Mouse (Mus musculus): ENCODE measurements at regions not wholly inside any gene's neighbourhood (a gene's known extent, or its start where the extent isn't known, plus 50 kb on each side); places are given as distances from the start of the nearest gene placed in this dataset.

DNA sequence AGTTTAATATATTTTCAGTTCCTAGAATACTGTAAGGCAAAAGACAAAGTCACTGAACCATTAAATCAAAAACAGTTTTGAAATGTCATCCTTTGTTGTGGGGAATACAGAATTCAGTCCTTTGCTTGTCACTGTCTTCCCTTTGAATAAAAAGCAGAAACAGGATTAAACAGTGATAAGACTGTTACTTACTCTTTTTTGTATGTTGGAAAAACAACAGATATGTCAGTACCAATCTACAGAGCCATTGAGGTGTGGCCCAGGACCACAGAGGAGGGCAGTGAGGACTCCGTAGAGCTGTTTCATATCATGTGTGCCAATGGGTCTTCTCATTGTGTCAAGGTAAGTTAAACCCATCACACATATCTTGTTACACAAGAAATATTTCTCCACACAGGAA, 55.6 kb upstream of the Mbnl1 start:
- DNase-seq: no peak

DNA sequence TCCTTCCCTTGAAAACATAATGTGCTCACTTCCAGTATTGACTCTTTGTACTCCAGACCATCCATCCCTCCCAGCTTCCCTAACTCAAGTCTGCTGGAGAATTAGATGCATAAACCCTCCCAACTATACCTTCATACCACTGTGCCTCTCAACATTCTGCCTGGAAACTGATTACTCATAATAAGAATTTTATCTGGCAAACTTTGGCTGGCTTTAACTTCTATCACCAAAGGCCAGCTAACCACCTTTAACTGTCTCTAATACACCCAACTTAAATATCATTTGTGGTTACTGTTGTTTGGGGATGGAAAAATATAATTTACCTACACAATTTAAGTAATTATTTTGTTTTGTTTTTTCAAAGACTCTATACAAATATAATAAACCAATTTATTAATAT, 54.0 kb upstream of the Mbnl1 start:
- no peak for DNase-seq

DNA sequence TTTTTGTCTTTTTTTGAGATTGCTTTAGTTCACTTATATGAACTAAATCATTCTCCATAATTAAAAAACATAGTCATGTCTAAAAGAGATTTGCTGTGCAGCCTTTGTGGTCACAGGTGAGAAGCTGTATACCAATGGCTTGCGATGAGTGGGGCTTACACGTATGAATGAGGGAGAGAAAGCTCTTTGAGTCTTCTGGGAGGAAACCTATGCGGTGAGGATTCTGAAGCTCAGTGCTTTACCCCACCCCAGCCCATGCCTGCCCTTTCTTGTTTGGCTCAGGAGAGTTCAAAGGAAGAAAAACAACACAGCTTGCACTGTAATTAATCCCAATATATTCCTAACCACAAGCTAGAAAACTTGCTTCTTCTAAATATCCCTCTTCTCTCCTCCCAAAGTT, 53.4 kb upstream of the Mbnl1 start:
- DNase-seq: no peak

Data from kidney, postnatal 10 days (tissue).